Mouse (Mus musculus): ENCODE results near the gene Grrp1. TPM values are rescaled to one million over a fixed set of nuclear protein-coding genes. Genes with fewer than 3 reads are reported as not detected.
"Not testable (repeated sequence)": the region's sequence is repeated elsewhere in the genome, so short reads cannot be mapped to it uniquely, and the experiment has no call there.

The Grrp1 gene
- polyA plus RNA-seq, 1 experiment = 11.5 TPM

DNA sequence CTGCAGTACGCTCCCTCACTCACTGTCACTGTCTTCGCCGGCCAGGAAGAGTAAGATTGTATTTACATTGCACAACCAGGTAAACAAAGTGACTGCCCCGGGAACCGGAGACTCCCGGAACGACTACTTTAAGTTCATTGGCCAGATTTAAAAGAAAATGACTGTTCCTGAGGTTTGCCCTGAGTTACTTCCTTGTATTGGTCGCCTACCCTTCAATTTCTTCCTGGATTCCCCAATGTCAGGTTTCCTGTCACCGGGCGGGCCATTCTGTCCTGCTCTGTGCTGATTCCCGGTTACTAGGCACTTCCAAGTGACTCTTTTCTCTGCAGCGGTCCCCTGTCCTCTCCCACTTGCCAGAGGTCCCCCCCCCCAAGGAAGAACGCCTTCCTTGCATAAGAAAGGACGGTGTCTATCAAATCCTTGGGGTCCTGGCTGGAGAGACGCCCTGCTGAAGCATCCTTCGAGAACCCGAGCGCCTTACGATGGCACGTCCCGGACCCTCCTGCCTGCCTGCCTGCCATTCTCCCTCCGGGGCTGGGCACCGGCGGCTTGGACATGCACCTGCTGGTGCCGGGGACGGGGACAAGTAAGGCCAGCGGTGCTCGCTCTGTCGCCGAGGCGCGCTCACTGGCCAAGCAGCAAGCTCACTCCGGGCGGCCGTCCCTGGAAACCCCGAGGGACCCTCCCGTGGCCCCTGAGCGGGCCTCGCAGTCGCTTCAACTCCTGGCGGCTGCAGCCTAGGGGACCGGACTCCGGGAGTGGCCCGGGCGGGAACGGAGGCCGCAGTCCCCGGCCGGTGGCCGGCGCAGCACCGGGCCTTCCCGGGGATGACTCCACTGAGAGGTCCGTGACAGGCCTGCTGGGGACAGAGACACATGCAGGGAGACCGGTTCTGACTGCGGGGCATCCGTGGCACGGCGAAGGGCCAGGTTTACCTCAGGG is 32.6 kb upstream of the Grrp1 start:
- H3K27me3 ChIP-seq (replicated peaks; ENCODE audit: control insufficient read depth, insufficient read depth, low read length) = no peaks in the 10 kb centered on the region

DNA sequence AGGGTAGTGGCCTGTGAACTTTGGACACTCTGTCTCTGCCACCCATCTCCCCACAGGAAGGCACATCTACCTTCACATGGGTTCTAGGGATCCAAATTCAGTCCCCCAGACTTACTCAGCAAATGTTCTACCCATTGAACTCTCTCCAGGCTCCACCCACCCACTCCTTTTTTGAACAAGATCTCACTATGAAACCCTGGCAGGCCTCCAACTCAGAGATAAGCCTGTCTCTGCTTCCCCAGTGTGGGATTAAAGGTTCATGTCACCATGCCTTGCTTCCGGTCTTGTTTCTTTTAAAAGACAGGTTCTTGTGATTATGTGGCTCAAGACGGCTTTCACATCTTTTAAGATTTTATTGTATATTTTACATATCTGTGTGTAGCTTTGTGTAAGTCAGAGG is 31.0 kb upstream of the Grrp1 start:
- Histone ChIP-seq H3K4me3 (ENCODE audit: insufficient read depth, low read depth, low read length) (no peak overlapping the region), H3K27ac (ENCODE audit: insufficient read depth, low read depth, low read length) (no peak overlapping the region), H3K36me3 (ENCODE audit: control insufficient read depth, insufficient read depth, low read length) (no peaks in the 10 kb centered on the region; the same call in 1 of the 2 replicates), H3K4me1 (ENCODE audit: control insufficient read depth, insufficient read depth, low read length) (peaks cover 6% of the 10 kb centered on the region; the same call in 1 of the 2 replicates), H3K27me3 (replicated peaks; ENCODE audit: control insufficient read depth, insufficient read depth, low read length) (no peaks in the 10 kb centered on the region)
- 96% methylated on average over 2 of the region's 2 CpGs for WGBS
- no peak for TF ChIP-seq POLR2A (IDR thresholded peaks at IDR 0.05; ENCODE audit: low read depth, low read length)
- no peak for TF ChIP-seq CTCF (conservative IDR thresholded peaks at IDR 0.05; ENCODE audit: insufficient read depth, insufficient read length, low read depth, low read length)
- DNase-seq = peak; percentile 11

More for the DNA sequence above, 32.6 kb upstream of the Grrp1 start:
- Histone ChIP-seq H3K4me3 (ENCODE audit: insufficient read depth, low read depth, low read length) (peak overlapping the region; percentile 96), H3K4me1 (ENCODE audit: control insufficient read depth, insufficient read depth, low read length) (peaks cover 6% of the 10 kb centered on the region; the same call in 1 of the 2 replicates), H3K36me3 (ENCODE audit: control insufficient read depth, insufficient read depth, low read length) (no peaks in the 10 kb centered on the region), H3K27ac (ENCODE audit: insufficient read depth, low read depth, low read length) (peak overlapping the region; percentile 44; the same call in 1 of the 2 replicates)
- WGBS = 1% methylated on average over 59 of the region's 59 CpGs
- no peak for DNase-seq
- no peak for TF ChIP-seq CTCF (conservative IDR thresholded peaks at IDR 0.05; ENCODE audit: insufficient read depth, insufficient read length, low read depth, low read length)
- no peak for TF ChIP-seq POLR2A (IDR thresholded peaks at IDR 0.05; ENCODE audit: low read depth, low read length)

DNA sequence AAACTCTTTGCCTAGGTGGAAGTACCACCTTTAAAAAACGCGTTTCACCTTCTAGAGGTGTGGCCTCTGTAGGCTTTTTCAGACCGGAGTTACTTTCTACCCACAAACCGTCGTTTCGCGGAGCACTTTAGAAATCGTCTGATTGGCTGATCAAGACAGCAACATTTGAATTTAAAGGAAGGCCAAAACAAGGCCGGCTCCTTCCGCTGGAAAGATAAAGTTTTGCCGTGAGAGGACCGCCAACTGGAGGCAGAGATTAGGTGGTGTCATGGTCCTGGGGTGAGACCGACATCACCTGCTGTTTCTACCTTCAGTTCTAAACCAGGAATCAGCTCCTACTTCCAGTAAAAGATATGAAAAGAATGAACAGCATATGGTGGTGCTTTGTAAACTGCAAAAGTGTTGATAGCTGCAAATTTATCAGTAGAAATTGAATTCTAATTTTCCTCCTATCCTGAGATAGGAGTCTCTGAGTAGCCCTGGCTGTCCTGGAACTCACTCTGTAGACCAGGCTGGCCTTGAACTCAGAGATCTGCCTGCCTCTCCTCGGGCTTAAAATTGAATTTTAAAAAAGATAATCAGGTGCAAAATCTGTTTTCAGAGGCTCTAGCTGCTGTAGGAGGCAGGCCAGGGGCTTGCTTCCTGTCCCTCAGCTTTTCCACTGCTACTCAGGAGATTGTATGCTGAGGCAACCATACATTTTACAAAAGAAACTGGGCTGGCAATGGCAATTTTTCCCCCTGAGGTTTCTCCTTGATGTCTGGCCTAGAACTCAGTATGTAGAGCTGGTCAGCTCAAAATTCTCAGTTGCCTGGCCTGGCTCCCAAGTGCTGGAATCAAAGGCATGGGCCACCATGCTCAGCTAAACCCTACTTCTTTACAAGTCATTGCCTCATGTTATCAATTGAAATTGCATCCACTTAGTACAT is 19.8 kb upstream of the Grrp1 start:
- no peaks in the 10 kb centered on the region for H3K27me3 ChIP-seq (replicated peaks; ENCODE audit: control insufficient read depth, insufficient read depth, low read length)
- peak overlapping the region; percentile 47 for H3K4me3 ChIP-seq (ENCODE audit: insufficient read depth, low read depth, low read length)
- peak overlapping the region; percentile 42; the same call in 1 of the 2 replicates for H3K27ac ChIP-seq (ENCODE audit: insufficient read depth, low read depth, low read length)
- peak; percentile 45 for DNase-seq
- H3K36me3 ChIP-seq (ENCODE audit: control insufficient read depth, insufficient read depth, low read length) = peaks cover 4% of the 10 kb centered on the region; the same call in 1 of the 2 replicates
- WGBS = 9% methylated on average over 14 of the region's 14 CpGs
- H3K4me1 ChIP-seq (ENCODE audit: control insufficient read depth, insufficient read depth, low read length) = no peaks in the 10 kb centered on the region; the same call in 1 of the 2 replicates
- TF ChIP-seq POLR2A (IDR thresholded peaks at IDR 0.05; ENCODE audit: low read depth, low read length) (no peak), CTCF (conservative IDR thresholded peaks at IDR 0.05; ENCODE audit: insufficient read depth, insufficient read length, low read depth, low read length) (no peak)

DNA sequence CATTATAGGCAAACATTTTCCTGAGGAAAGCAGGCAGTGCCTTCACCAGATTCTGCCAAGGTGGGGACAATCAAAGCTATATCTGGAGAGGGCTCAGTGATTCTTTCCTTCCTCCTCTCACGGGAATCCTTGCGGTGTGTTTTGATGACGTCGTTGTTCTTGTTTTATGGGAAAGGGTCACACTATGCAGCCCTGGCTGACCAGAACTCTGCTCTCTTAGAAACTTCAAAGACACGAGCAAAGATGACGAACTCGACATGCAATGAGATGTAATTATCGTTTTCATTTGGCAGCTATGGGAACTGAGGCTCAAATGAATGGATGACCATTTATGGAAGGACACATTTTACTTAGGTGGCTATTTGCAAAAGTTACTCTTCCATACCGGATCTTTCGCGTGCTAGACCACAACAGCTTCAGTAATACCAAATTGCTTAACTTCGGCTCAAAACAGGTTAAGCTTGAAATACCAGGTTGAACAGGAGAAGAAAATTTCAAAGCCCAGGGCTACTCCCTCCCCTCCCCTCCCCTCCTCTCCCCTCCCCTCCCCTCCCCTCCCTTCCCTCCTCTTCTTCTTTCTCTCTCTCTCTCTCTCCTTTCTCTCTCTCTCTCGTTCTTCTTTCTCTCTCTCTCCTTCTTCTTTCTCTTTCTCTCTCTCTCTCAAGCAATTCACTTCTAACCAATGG is 19.0 kb upstream of the Grrp1 start:
- H3K27ac ChIP-seq (ENCODE audit: insufficient read depth, low read depth, low read length) = no peak overlapping the region; the same call in 1 of the 2 replicates
- peak overlapping the region; percentile 47; the same call in 1 of the 2 replicates for H3K4me3 ChIP-seq (ENCODE audit: insufficient read depth, low read depth, low read length)

DNA sequence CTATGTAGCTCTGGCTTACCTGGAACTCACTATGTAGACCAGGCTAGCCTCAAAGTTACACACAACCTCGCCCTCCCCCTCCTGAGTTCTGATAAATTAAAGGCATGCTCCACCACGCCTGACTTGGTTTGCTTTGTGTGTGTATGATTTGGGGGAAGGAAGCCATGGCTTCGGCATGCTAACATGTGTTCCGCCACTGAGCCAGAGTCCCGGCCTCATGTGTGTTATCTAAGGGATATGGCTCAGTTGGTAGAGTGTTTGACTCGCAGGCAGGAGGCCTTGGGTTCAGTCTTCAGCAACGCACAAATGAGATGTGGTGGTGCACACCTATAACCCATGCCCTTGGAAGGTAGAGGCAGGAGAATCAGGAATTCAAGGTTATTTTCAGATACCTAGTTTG is 18.1 kb upstream of the Grrp1 start:
- no peak for DNase-seq
- no peak for TF ChIP-seq POLR2A (IDR thresholded peaks at IDR 0.05; ENCODE audit: low read depth, low read length)
- TF ChIP-seq CTCF (conservative IDR thresholded peaks at IDR 0.05; ENCODE audit: insufficient read depth, insufficient read length, low read depth, low read length) = no peak
- WGBS = 84% methylated on average over 7 of the region's 7 CpGs

More for the DNA sequence above, 19.0 kb upstream of the Grrp1 start:
- DNase-seq = no peak
- 12% methylated on average over 13 of the region's 13 CpGs for WGBS
- Histone ChIP-seq H3K4me1 (ENCODE audit: control insufficient read depth, insufficient read depth, low read length) (no peaks in the 10 kb centered on the region; the same call in 1 of the 2 replicates), H3K36me3 (ENCODE audit: control insufficient read depth, insufficient read depth, low read length) (no peaks in the 10 kb centered on the region), H3K27me3 (replicated peaks; ENCODE audit: control insufficient read depth, insufficient read depth, low read length) (no peaks in the 10 kb centered on the region)
- TF ChIP-seq POLR2A (IDR thresholded peaks at IDR 0.05; ENCODE audit: low read depth, low read length) = no peak
- no peak for TF ChIP-seq CTCF (conservative IDR thresholded peaks at IDR 0.05; ENCODE audit: insufficient read depth, insufficient read length, low read depth, low read length)

DNA sequence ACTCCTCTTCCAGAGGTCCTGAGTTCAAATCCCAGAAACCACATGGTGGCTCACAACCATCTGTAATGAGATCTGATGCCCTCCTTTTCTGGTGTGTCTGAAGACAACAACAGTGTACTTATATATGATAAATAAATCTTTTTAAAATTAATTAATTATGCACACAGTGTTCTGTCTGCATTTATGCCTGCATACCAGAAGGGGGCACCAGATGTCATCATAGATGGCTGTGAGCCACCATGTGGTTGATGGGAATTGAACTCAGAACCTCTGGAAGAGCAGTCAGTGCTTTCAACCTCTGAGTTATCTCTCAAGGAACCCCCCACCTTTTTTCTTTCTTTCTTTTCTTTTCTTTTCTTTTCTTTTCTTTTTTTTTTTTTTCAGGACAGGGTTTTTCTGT is 15.7 kb upstream of the Grrp1 start:
- TF ChIP-seq CTCF (conservative IDR thresholded peaks at IDR 0.05; ENCODE audit: insufficient read depth, insufficient read length, low read depth, low read length) = 0 out of 2 replicates have a peak, but pooled peaks have one; percentile 29
- H3K4me1 ChIP-seq (ENCODE audit: control insufficient read depth, insufficient read depth, low read length); H3K36me3 ChIP-seq (ENCODE audit: control insufficient read depth, insufficient read depth, low read length): not testable (repeated sequence)

More for the DNA sequence above, 18.1 kb upstream of the Grrp1 start:
- Histone ChIP-seq H3K36me3 (ENCODE audit: control insufficient read depth, insufficient read depth, low read length) (no peaks in the 10 kb centered on the region), H3K4me3 (ENCODE audit: insufficient read depth, low read depth, low read length) (no peak overlapping the region), H3K4me1 (ENCODE audit: control insufficient read depth, insufficient read depth, low read length) (no peaks in the 10 kb centered on the region; the same call in 1 of the 2 replicates), H3K27ac (ENCODE audit: insufficient read depth, low read depth, low read length) (no peak overlapping the region), H3K27me3 (replicated peaks; ENCODE audit: control insufficient read depth, insufficient read depth, low read length) (no peaks in the 10 kb centered on the region)

More for the DNA sequence above, 15.7 kb upstream of the Grrp1 start:
- DNase-seq; H3K27ac ChIP-seq (ENCODE audit: insufficient read depth, low read depth, low read length); H3K27me3 ChIP-seq (replicated peaks; ENCODE audit: control insufficient read depth, insufficient read depth, low read length); H3K4me3 ChIP-seq (ENCODE audit: insufficient read depth, low read depth, low read length): not testable (repeated sequence)
